Mouse (Mus musculus): ENCODE measurements around the gene Tuba1b. TPM values are rescaled to one million over a fixed set of nuclear protein-coding genes. Genes with fewer than 3 reads are reported as not detected.
A peak's percentile ranks its signal among the peaks of the same experiment; 100 is the strongest.
"Not testable (repeated sequence)": the region's sequence is repeated elsewhere in the genome, so short reads cannot be mapped to it uniquely, and the experiment has no call there.

Tuba1b gene
- total and polyA plus RNA-seq, 2 experiments from 2014 or later = 611 to 2,330 TPM

GRCm38 (mm10) chr15:98923031-98923537, 11.3 kb downstream of the Tuba1b start:
- DNase-seq (ENCODE audit: low spot score) = no peak
- ATAC-seq (ENCODE audit: insufficient read depth, low read depth) = no peak
- no peaks in the 10 kb centered on the region for H3K9me3 ChIP-seq (replicated peaks; ENCODE audit: control insufficient read depth, low read length)
- H3K36me3 ChIP-seq (replicated peaks; ENCODE audit: control insufficient read depth, insufficient read depth, low read length) = 0 out of 2 replicates have a peak, but pooled peaks cover 3% of the 10 kb centered on the region
- H3K4me1 ChIP-seq (ENCODE audit: control insufficient read depth, insufficient read depth) = no peaks in the 10 kb centered on the region
- TF ChIP-seq CTCF (IDR thresholded peaks at IDR 0.05; ENCODE audit: low read depth) = no peak
- no peak for TF ChIP-seq EP300 (IDR thresholded peaks at IDR 0.05; ENCODE audit: low read depth)
- no peak overlapping the region for H3K4me2 ChIP-seq (ENCODE audit: low read depth, low read length)
- no peak overlapping the region for H3K9ac ChIP-seq (replicated peaks; ENCODE audit: low read depth, low read length)
- 72% methylated on average over 2 of the region's 2 CpGs for WGBS
- no peak overlapping the region for H3K4me3 ChIP-seq (ENCODE audit: low read depth, low read length)
- H3K27ac ChIP-seq (ENCODE audit: low read depth) = no peak overlapping the region
- H3K27me3 ChIP-seq (ENCODE audit: control insufficient read depth, insufficient read depth, low read length) = no peaks in the 10 kb centered on the region

- no peak overlapping the region for H3K27ac ChIP-seq (ENCODE audit: low read depth)
- TF ChIP-seq EP300 (IDR thresholded peaks at IDR 0.05; ENCODE audit: low read depth) = no peak
- no peak for TF ChIP-seq CTCF (IDR thresholded peaks at IDR 0.05; ENCODE audit: low read depth)
- 26% methylated on average over 3 of the region's 3 CpGs for WGBS
- H3K9ac ChIP-seq (replicated peaks; ENCODE audit: low read depth, low read length) = no peak overlapping the region
- no peak overlapping the region for H3K4me2 ChIP-seq (ENCODE audit: low read depth, low read length)
- H3K27me3 ChIP-seq (ENCODE audit: control insufficient read depth, insufficient read depth, low read length) = no peaks in the 10 kb centered on the region
- no peak for DNase-seq (ENCODE audit: low spot score)
- no peaks in the 10 kb centered on the region for H3K9me3 ChIP-seq (replicated peaks; ENCODE audit: control insufficient read depth, low read length)
- H3K36me3 ChIP-seq (replicated peaks; ENCODE audit: control insufficient read depth, insufficient read depth, low read length) = 0 out of 2 replicates have a peak, but pooled peaks cover 3% of the 10 kb centered on the region
- H3K4me1 ChIP-seq (ENCODE audit: control insufficient read depth, insufficient read depth) = no peaks in the 10 kb centered on the region
- no peak overlapping the region for H3K4me3 ChIP-seq (ENCODE audit: low read depth, low read length)
- no peak for ATAC-seq (ENCODE audit: insufficient read depth, low read depth)
These were observed 11.8 kb downstream of the Tuba1b start for GRCm38 (mm10) chr15:98922581-98922980.

GRCm38 (mm10) chr15:98921510-98921909, 12.9 kb downstream of the Tuba1b start:
- Histone ChIP-seq H3K4me1 (ENCODE audit: control insufficient read depth, insufficient read depth) (peaks cover 4% of the 10 kb centered on the region), H3K27me3 (ENCODE audit: control insufficient read depth, insufficient read depth, low read length) (no peaks in the 10 kb centered on the region), H3K4me2 (ENCODE audit: low read depth, low read length) (no peak overlapping the region), H3K9ac (replicated peaks; ENCODE audit: low read depth, low read length) (no peak overlapping the region), H3K36me3 (replicated peaks; ENCODE audit: control insufficient read depth, insufficient read depth, low read length) (0 out of 2 replicates have a peak, but pooled peaks cover 3% of the 10 kb centered on the region), H3K27ac (ENCODE audit: low read depth) (no peak overlapping the region), H3K9me3 (replicated peaks; ENCODE audit: control insufficient read depth, low read length) (no peaks in the 10 kb centered on the region), H3K4me3 (ENCODE audit: low read depth, low read length) (no peak overlapping the region)
- ATAC-seq (ENCODE audit: insufficient read depth, low read depth) (no peak), DNase-seq (ENCODE audit: low spot score) (no peak)
- 87% methylated on average over 5 of the region's 5 CpGs for WGBS
- TF ChIP-seq EP300 (IDR thresholded peaks at IDR 0.05; ENCODE audit: low read depth) (no peak), CTCF (IDR thresholded peaks at IDR 0.05; ENCODE audit: low read depth) (no peak)

GRCm38 (mm10) chr15:98918499-98918895, 15.9 kb downstream of the Tuba1b start:
- not testable (repeated sequence) for DNase-seq (ENCODE audit: low spot score); H3K27me3 ChIP-seq (ENCODE audit: control insufficient read depth, insufficient read depth, low read length); H3K9me3 ChIP-seq (replicated peaks; ENCODE audit: control insufficient read depth, low read length); ATAC-seq (ENCODE audit: insufficient read depth, low read depth)
- WGBS = 19% methylated on average over 8 of the region's 8 CpGs
- peaks cover 20% of the 10 kb centered on the region for H3K36me3 ChIP-seq (replicated peaks; ENCODE audit: control insufficient read depth, insufficient read depth, low read length)
- peak overlapping the region; percentile 60 for H3K4me2 ChIP-seq (ENCODE audit: low read depth, low read length)
- peak overlapping the region; percentile 26; the same call in 1 of the 2 replicates for H3K9ac ChIP-seq (replicated peaks; ENCODE audit: low read depth, low read length)
- peak overlapping the region; percentile 66 for H3K27ac ChIP-seq (ENCODE audit: low read depth)
- H3K4me1 ChIP-seq (ENCODE audit: control insufficient read depth, insufficient read depth) = peaks cover 12% of the 10 kb centered on the region
- H3K4me3 ChIP-seq (ENCODE audit: low read depth, low read length) = peak overlapping the region; percentile 95

- DNase-seq (ENCODE audit: low spot score) (peak; percentile 99), ATAC-seq (ENCODE audit: insufficient read depth, low read depth) (peak; percentile 96)
- H3K27me3 ChIP-seq (ENCODE audit: control insufficient read depth, insufficient read depth, low read length) = no peaks in the 10 kb centered on the region
- peaks cover 12% of the 10 kb centered on the region for H3K4me1 ChIP-seq (ENCODE audit: control insufficient read depth, insufficient read depth)
- peak within 1 kb of the TSS; percentile 87 for H3K9ac ChIP-seq (replicated peaks; ENCODE audit: low read depth, low read length)
- H3K4me3 ChIP-seq (ENCODE audit: low read depth, low read length) = peak within 1 kb of the TSS; percentile 95
- WGBS = under 1% methylated on average over 77 of the region's 82 CpGs
- H3K36me3 ChIP-seq (replicated peaks; ENCODE audit: control insufficient read depth, insufficient read depth, low read length) = peaks cover 26% of the 10 kb centered on the region
- TF ChIP-seq CTCF (IDR thresholded peaks at IDR 0.05; ENCODE audit: low read depth) (no peak), EP300 (IDR thresholded peaks at IDR 0.05; ENCODE audit: low read depth) (peak; percentile 34; the same call in 1 of the 2 replicates)
- no peaks in the 10 kb centered on the region for H3K9me3 ChIP-seq (replicated peaks; ENCODE audit: control insufficient read depth, low read length)
- H3K27ac ChIP-seq (ENCODE audit: low read depth) = peak within 1 kb of the TSS; percentile 97
- peak within 1 kb of the TSS; percentile 94 for H3K4me2 ChIP-seq (ENCODE audit: low read depth, low read length)
These were observed 16.5 kb downstream of the Tuba1b start, which contains the start of gene Lmbr1l for GRCm38 (mm10) chr15:98917538-98918498. TSS of gene Lmbr1l (minus strand) at chr15:98918231.

Measured in heart, postnatal 0 days (tissue).